Mouse (Mus musculus) c-Kit-positive CD71-positive TER-119-positive erythroid progenitor cells, embryonic 14.5 days (primary cell): ENCODE data around the gene Col15a1.

Experiments used
- DNase-seq: peaks from one replicate; pipeline ENCODE4 v3.0.0-alpha.2; 2013; ENCODE audit warnings: low spot score

Gene Col15a1

DNA sequence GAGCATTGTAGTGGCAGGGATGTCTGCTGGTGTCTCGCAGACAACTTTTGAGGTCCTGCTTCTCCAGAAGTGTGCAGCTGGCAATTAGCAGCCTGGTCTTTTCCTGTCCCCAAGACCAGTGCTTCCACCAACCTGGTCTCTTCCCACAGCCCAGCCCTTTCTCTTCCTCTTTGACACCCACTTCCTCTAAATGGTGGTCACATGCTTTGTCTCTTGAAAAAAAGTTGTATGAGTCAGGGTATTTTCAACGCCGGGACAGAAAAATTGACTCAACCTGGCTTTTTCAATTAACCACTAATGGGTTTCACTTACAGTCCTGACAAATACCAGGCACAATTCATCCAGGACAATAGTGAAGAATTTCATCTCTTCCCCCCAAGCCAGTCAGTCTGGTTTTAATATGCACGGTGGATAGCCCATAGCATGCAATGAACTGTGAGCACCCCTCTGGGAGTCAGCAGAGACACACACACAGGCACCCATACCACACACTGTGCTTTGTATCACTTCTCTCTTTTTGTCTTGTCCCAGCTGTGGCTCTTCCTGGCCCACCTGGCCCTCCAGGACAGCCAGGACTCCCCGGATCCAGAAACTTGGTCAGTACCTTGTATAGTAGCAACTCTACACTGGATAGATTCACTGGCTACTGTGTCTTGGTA lies 95.5 kb downstream of the Col15a1 start:
- DNase-seq = no peak

DNA sequence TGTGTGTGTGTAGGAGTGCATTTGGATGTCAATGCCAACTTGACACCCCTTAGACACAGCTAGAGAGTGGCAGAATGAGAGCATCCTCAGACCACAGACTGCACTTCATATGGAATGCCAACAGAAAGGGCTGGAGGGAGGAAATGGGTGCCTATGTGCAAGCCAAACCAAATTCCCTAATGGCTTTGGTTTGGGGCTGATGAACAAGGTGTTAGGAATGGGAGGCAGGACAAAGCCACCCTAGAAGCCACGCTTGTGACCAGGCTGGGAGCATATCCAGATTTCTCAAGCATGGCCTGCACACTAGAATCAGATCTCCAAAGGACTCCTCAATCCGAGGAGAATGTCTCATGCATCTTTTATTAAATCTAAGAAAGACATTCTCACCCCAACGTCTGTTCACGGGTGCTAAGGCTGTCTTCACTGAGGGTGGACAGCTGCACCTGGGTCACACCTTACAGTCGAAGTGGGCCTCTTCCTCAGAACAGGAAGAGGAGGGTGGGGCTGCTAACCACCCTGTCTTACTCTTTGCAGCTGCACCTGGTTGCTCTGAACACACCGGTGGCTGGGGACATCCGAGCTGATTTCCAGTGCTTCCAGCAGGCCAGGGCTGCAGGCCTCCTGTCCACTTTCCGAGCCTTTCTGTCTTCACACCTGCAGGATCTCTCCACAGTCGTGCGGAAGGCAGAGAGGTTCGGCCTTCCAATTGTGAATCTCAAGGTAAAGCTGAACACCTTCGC lies 102.1 kb downstream of the Col15a1 start:
- DNase-seq = no peak

DNA sequence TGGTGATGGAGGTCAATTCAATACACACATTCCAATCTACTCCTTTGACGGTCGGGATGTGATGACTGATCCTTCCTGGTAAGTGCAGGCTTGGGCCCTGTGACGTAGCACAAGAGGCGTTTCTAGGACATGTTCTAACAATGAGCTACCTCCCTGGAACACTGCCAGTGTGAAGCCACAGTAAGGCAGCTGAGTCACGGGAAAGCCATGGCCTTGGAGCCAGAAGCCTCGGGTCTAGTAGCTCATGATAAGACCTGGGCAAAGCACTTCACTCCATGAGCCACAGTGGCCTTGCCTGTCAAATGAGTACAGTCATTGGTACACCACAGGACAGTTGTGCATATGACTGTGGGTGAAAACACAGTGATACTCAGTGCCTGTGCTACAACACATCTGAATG lies 102.9 kb downstream of the Col15a1 start:
- DNase-seq = peak; percentile 24

DNA sequence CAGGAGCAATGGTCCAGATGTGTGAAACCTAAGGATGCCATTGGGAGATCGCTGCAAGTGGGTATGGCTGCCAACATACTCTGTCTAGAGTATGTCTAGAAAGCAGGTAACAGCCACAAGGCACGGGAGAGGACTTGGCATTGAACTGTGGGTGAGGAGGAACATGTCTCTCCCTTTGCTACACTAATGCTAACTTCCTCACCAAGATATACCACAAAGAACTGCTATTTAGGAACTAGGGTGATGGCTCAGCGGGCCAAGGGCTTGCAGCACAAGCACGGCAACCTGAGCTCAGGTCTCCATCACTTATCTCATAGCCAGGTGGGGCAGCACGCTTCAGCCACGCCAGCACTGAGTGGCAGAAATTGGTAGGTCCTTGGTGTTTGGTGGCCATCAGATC lies 103.5 kb downstream of the Col15a1 start:
- no peak for DNase-seq

DNA sequence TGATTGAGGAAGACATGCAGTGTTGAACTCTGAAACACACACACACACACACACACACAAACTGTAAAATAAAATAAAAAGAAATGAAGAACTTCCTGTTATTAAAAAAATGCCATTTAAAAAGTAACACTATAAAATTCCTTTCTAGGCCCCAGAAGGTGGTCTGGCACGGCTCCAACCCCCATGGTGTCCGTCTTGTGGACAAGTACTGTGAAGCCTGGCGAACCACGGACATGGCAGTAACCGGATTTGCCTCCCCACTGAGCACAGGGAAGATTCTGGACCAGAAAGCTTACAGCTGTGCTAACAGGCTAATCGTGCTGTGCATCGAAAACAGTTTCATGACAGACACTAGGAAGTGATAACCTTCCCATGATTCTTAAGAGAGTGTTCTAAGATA lies 104.0 kb downstream of the Col15a1 start:
- DNase-seq = no peak

DNA sequence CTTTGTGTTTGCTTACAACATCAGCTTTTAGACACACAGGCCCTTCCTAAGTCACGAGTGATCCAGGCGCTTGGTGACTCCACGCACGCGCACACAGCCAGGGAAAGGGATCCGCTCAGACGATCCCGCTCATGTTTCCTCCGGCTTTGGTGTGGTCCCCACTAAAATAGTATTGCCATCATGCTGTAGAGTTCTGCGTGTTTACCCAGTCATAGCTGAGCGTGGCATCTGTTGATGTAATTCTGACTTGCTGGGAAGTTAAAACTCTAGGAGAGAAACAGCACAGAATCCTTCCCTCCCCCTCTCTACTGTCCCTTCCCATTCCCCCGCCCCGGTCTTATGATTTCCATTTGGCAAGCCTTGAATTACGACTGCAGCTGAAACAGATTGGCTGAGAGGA lies 104.7 kb downstream of the Col15a1 start:
- no peak for DNase-seq

DNA sequence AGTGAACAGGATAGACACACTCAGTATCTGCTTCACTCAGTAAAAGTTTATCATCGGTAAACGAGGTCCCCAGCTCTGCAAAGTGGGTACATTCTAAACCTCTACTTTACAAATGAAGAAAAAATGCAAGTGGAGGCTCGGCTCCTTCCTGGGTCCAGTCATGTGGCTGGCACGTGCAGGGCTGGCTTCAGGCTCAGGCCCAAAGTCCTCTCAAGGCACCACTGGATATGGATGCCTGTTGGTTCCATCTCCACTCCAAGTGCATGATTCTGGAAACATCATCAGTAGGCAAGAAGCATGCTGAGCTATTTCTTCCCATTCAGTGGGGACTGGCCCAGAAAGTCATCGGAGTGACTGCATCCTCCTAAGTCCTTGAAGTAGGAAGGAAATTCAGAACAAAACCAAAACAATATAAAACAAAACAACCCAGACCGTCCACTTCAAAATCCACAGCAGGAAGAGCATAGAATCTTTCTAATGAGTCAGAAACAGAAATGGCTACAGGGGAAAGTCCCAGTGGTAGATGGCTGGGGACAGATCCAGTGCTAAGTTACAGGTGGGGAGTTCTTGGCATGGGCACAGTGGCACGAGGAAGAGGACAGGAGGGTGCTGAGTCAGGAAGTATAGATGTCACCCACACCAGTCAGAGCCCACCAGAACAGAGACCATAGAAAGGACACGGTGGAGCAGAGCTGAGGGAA lies 105.9 kb downstream of the Col15a1 start:
- DNase-seq = no peak

DNA sequence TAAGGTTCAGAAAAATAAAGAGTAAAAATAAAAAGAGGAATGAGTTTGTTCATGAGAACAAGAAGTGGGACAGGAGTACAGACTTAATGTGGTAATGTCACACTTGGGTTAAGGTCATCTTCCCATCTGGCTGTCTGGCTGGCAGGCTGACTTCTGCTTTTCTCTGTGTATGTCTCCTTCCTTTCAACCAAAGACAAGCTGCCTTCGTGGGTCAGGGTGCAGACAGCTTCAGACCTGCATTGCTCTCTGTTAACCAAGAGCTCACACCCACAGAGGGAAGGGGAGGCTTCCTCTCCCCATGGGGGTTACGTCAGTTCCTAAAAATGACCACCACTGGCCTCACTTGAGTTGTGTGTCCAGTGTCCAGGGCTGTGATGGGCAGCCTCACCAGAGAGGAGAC lies 107.5 kb downstream of the Col15a1 start:
- DNase-seq = no peak

DNA sequence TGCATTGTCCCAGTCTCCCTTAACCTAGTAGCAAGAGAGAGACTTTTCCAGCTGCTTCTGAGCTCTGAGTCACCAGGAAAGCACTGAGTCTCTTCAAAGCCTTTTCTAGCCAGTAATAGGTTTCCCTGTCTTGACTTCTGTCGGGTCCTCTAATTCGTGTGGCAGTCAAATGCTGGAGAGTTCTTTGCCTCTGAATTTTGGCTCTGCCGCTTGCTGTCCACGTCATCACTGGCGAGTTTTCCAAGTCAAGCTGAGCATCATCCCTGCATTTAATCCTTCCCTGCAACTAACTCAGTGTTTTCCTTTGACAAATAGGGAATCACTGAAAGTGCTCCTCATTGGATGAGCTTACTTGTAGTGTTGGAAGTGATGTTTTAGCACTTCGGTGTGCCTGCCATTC lies 108.5 kb downstream of the Col15a1 start:
- no peak for DNase-seq

DNA sequence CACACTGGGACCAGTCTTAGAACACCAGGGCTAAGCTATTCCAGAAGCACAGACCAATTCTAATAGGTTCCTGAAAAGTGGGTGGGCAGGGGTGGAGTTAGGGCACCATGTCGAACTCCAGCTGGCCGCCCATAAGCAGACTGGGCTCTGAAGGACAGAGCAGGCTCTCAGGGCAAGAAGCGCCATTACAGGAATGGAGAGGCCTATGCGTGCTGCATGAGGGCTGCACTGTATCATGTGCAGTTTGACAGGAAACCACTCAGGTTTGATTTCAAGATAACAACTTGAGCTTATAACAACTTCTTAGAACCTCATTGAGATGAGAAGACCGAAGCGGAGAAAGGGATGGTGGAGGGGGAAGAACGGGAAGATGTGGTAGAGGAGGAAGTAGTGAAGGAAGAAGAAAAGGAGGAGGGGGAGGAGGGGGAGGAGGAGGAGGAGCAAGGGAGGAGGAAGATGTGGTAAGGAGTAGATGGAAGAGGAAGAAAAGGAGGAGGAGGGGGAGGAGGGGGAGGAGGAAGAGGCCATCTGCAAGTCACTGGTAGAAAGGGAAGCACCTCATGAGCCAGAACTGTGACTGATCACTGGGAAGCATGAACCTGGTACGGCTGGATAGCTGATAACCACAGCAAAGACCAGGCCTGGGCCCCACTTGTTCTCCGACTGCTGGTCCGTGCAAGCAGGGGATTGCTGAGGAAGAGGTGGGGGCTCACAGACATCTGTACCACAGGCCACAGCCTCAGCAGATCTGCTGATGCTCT lies 111.8 kb downstream of the Col15a1 start:
- no peak for DNase-seq

DNA sequence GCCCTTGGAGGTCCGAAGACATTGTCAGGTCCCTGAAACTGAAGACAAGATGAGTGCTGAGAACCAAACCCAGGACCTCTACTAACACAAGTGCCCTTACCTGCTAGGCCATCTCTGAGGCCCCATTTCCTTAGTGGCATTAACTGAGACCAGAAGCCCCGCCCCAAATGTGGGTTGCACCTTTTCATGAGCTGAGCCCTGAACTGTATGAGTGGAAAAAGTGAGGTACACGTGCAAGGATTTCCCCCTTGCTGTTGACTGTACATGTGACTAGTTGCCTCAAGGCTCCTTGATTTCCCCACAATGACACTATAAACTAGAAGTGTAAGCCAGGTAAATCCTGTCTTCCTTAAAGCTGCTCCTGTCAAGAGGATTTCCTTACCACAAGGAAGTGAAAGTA lies 114.4 kb downstream of the Col15a1 start:
- DNase-seq = no peak

DNA sequence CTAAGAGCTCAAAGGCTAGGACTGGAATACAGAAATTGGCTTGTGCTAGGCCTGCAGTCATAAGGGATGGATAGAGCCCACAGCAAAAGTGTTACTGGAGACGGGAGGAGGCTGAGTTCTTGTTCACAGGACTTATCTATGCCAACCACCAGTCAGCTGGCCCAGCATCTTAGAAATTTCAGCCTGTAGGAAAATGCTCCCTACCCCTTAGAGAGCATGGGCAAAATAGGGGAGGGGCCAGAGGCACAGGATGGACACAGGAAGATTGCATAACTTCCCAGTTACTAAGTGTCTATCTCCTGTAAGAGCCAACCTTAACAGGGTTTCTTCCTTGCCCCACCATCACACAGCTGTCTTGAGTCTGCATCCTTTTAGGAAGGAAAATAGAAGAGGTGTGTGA lies 116.2 kb downstream of the Col15a1 start:
- DNase-seq = no peak

DNA sequence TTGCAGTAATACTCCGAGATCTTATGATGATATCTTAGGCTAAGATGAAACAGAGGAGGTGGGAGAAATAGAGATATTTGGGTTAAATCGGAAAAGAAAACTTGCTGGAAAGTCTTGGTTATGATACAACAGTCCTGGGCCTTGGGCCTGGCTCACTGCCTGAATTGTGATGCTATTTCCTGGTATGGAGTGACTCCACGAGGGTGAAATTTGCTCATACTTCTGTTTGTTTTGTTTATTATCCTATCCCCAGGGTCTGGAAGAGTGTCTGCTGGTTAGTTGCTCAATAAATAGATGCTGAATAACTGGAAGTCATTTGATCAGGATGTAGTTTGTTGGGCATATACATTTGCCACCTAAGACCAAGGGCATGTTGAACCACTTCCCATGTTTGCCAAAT lies 119.8 kb downstream of the Col15a1 start:
- no peak for DNase-seq

DNA sequence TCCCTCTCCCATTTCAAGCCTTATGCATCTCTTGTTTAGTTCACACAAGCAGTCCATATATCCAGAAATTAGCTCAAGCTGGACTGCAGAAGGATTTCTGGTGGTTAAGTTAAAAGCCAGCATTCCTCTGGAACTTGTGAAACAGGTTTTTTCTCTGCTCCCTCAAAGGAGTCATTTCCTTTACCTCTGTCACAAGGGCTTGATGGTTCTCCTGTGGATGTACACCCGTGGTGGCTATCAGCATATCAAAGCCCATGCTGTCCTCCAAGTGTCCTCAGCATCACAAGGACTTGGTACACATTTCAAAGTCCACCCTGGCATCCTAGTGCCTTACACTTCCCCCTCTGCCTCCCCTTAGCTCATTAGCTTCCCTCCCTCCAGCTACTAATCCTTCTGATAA lies 121.3 kb downstream of the Col15a1 start:
- DNase-seq = no peak

DNA sequence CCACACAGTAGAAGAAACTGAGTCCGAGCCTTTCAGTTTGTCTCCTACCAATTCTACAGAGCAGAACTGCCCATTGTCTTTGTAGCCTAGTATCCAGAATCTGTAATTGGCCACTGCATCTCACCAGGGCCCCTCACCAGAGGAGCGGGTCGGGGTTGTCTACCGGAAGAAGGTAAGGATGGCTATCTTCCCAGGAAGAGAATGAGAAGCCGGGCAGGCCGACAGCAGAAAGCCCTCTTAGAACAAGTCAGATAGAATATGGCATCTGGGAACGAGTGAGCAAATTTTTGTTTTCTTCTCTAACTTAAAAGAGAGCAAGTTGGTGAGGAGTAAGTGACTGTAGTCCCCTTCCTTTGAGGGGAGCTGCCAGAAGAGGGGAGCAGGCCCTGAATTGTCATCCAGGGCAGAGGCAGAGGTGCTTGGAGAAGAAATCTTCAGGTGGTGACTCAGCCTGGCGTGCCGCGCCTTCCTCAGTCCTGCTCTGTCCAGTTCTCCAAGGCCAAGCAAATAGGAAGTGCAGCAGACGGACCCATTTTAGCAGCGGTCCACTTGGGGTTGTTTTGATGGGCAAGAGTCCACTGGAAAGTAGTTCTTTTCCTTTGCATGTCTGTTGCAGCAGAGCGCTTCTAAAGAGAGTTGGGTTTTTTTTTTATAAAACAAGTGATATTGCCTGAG lies 122.6 kb downstream of the Col15a1 start:
- DNase-seq = no peak

DNA sequence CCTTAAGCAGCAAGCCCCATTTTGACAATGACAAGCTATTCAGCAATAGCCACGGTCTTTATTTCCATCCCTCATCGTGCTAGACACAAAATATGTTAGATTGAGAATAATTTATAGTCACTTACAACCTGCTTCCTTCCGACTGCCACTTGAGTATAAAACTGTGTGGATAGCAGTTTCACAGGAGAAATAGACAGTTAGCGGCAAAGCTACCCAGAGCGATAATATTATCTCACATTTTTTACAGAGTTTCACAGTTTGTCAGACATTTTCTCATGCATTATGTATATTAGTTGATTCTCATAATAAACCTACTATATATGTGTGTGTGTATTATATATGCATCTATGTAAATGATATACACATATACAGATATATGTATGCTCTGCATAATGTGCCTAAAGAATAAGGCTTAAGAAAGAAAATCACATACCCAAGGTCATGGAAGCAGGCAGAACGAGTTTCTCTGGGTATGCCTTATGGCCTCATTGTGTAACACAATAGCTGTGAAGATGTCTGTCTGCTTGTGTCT lies 124.9 kb downstream of the Col15a1 start:
- DNase-seq = no peak

DNA sequence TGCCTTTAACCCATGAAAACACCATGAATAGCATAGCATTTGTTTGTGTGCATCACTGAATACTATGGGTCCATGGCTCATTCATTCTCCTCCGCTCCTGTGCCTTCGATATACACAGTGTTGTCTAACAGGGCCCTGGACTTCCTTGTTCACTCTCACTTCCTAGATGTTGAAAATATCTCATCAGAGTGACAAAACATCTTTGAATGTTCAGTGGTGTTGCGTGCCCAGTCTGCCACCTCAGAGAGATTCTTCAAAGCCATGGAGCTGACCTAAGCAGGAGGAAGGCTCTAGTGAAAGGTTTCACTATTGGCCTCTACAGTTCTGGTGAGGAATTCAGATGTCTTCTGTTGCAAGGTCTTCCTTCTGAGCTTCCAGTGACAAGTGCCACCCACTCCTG lies 125.6 kb downstream of the Col15a1 start:
- DNase-seq = no peak

DNA sequence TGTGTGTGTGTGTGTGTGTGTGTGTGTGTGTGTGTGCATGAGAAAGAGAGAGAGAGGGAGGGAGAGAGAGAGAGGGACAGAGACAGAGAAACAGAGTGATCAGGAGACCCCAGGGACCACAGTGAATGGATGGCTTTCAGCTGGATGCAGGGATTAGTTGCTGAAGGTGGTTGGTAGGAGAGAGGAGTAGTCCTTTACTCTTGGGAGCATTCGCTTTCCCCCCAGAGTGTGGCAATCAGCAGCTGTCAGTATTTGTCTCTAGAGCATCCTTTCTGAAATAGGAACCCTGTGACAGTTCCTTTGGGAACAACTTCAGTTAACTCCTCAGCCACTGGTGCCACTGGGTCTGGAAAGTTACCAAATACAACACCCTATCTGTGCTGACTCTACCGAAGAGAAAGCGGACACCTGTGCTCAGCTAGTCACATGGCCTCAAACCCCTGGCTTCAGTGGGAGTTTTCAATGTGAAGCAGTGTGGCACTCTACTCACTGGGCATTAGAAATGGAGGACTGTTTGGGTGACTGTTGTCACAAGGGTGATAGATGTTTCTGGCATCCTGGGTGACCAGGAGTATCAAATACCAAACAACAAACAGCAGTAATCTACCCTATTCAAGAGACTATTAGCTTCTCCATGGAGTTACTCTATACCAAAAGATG lies 129.1 kb downstream of the Col15a1 start:
- DNase-seq = no peak

DNA sequence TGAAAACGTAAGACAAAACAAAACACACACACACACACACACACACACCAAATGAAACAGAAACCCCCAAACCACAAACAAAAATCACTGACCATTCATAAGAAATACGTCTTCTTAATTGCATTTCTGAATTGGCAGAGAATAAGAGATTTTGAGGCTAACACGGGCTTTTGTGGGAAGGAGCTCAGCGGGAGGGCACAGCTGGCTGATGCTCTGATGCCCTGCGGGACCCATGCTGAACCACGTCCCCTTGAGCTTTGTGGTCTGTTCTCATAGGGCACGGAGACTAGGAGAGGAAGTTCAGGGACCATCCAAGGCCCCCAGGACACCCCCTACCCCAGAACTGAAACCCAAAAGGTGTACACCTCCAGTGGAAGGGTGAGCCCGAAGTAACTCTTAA lies 134.7 kb downstream of the Col15a1 start:
- DNase-seq = no peak

DNA sequence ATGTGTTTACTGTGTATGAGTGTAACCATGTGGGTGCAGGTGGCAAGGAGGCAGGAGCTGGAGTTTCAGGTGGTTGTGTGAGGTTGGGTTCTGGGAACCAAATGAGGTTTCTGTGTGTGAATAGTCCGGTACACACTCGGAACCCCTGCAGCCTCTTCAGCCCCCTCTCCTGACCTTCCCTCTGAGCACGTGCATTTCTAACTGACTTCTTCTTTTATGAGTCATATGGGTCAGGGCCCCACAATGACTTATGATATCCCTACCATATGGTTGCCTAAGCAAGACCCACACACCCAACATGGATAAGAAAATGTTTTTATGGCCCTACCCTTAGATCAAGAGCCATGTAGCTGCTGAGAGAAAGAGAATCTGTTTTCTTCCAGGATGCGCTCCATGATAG lies 139.1 kb downstream of the Col15a1 start:
- DNase-seq = no peak

DNA sequence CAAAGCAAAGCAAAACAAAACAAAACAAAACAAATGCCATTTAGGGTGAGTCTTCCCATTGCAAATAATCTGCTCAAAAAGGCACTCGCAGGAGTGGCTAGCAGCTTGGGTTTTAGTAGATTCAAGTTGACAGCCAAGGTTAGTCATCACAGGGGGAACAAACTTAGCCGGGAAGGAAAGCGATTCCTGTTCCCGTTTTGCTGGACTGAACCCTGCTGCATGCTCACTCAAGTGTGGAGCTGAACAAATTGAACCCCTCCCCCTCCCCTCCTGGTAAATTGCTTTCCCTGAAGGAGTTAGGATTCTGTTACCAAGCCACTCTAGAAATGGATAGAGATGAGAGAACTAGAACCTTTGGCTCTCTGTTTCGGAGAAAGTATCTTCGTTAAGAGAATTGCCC lies 141.8 kb downstream of the Col15a1 start:
- DNase-seq = no peak
